Mouse (Mus musculus): Measurements from ENCODE around the gene Apoa2.
A peak's percentile ranks its signal among the peaks of the same experiment; 100 is the strongest.

The Apoa2 gene

DNA sequence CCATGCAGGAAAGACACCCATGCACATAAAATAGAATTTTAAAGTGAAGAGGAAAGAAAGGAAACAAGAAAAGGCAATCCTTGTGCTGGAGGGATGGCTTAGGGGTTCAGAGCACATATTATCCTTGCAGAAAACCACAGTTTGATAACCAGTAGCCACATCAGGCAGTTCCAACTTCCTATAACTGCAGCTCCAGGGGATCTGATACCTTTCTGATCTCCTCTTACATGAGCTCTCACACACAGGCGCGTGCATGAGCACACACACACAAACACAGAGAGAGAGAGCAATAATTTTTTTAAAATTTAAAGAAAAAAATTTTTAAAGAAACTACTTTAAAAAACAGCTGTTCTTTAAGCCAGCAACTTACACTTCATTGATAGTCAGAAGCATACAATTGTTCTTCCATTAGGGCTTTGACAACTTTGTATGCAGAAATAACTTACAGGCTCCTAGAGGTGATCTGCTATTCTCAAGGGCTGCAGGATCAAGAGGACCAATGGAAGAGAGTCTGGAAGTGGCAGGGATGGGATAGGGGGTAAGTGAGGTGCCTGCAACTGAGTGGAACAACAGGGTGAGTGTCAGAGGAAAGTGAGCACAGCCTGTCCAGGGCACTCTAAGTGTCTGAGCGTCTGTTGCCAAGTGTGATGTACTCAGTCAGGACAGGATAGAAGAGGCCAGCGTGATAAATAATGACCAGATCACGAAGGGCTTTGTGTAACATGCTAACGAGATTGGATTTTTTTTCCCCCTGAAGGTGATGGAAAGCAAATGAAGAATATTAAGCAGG, 19.0 kb upstream of the Apoa2 start:
- DNase-seq (ENCODE audit: low spot score in 2 of 2) = no peak

GRCm38 (mm10) chr1:171209409-171209808, 15.4 kb upstream of the Apoa2 start:
- DNase-seq (ENCODE audit: low spot score in 2 of 2) = no peak

- no peak for DNase-seq (ENCODE audit: low spot score in 2 of 2)
These were observed 12.0 kb upstream of the Apoa2 start for GRCm38 (mm10) chr1:171212854-171213253.

DNA sequence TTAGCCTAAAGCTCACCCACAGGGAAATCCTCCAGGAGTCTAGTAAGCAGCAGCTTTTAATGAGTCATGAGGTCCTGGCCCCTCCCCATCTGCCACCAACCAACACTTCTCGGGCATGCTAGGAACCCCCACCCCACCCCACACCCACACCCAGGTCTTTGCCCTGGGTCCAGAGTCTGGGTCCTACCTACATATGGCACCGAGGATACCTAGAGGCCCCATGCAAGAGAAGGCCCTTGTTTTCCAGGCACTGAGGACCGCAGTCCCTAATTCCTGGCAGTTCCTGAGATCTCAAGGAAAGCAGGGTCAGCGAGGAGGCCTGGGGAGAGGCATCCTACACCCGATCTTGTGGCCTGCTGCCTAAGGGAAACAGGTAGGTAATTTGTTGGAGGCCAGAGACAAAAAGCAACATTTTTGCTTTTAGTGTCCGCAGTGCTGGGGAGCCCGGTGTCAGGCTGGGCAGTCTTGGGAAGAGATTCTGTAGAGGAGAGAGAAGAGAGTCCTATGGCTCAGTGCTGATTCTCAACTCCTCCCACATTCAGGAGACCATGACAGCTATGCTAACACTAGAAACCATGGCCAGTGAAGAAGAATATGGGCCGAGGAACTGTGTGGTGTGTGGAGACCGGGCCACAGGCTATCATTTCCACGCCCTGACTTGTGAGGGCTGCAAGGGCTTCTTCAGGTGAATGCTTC, 10.9 kb upstream of the Apoa2 start, which contains the start of gene Nr1i3:
Gene Nr1i3, plus strand, starts transcription at position 170 of the 696 bp plus-strand sequence.
- DNase-seq (ENCODE audit: low spot score in 2 of 2) = no peak

- no peak for DNase-seq (ENCODE audit: low spot score in 2 of 2)
These were observed 8.5 kb upstream of the Apoa2 start for GRCm38 (mm10) chr1:171216241-171216955.

DNA sequence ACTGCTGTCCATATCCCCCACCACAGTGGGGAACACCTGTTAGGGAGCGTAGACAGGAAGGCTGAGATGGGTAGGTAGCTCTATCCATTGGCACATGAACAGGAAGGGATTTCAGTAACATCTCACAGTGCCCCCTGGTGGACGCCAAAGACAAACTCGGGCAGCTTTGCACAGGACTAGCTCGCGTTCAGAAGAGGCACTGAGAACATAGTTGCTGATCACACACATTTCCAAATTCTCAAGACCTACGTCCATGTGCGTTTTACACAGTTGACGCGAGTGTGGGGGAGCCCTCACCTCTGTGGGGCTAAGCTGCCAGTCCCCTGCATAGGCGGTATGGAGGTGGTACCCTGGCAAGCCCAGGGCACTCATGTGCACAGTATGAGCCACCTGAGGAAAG, 4.0 kb upstream of the Apoa2 start:
- DNase-seq (ENCODE audit: low spot score in 2 of 2) = peak; percentile 82 to 91

DNA sequence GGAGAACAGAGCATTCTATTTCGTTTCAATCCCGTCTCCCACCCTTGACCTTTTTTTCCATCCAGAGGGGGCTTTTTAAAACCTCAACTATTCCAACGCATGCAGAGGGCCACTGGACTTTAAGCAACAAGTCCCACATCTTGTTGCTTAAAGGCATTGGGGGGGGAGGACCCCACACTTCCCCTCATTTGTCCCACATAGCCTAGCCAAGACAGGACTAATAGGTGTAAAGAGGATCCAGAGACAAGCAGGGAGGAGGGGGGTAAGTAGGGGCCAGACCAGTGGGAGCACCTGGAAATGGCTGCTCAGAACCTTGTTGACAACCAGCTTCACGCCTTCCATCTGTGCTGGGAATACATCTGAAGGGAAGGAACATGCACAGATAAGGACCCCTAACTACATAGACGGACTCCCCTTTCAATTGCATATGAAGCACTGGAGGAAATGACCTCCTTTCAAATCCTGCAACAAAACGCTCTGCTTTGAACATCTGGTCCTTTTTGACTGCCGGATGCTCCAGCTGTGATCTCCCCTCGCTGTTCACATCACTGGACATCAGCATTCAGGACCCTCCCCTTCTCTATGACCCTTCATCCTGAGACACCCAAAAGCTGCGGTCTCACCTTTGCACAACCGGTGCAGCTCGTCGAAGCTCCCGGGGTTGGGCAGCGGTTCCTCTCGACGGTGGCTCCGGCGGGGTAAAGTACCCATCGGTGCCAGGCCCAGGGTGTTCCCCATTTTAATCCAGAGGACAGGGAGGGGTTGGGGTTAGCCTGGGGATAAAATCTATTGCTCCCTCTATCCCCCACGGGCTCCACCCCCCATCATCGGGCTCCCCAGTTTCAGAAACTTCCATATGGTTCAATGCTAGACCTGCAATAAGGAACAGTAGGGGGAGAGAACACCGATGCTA, 3.3 kb upstream of the Apoa2 start:
- DNase-seq (ENCODE audit: low spot score in 2 of 2) = peak; percentile 26 to 29

DNA sequence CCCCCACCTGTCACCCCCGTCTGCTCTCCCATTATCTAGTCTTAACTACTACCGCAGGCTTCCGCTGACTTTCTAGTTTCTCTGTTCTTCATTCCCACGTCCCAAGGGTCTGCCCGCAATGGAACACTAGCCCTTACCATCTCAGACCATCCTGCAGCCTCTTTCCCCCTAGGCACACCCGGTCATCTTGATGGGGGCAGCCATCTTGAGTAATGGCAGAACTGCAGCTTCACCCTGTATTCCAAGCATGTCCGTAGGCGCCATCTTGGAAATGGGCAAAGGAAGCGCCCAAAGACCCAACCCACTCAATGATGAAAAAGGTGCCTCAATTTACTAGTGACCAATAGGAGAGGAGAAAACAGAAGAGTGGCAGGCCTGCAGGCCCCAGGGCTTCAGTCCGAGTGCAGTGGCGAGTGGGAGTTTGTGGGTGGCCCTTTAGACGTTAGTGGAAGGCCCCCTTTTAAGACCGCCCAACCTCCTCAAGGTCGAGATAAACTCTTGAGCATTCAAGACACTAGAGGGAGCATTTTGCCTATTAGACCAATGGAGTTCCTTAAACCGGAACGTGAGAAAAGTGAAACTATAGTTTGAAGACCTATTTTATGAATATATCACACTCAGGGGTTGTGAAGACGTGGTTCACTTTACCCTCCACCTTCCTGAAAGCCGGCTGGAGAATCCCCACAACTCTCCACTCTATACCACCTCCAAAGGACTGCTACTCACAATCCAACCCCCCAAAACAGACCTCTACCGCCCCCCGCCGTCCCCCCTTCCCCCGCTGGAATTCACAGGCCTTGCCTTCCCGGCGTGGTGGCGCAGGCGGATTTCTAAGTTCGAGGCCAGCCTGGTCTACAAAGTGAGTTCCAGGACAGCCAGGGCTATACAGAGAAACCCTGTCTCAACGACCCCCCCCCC, 2.4 kb upstream of the Apoa2 start, which contains the start of gene Tomm40l:
Gene Tomm40l, minus strand, starts transcription at position 277 of the 918 bp plus-strand sequence.
- DNase-seq (ENCODE audit: low spot score in 2 of 2) = peak; percentile 77 to 90

DNA sequence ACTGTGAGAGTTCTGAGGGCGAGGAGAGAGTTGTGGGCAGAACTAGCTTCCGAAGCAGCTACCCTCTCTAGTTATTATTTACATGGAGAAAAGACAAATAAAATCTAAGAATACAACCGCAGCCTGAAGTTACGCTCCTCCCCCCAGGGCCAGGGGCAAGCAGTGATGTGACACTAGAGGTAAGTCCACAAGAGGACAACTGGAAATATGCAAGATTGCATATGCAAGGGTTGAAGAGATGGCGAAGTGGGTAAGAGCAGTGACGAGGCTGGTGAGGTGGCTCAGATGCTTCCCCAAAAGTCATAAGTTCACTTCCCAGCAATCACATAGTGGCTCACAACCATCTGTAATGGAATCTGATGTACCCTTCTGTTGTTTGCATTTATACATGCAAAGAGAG, 1.7 kb upstream of the Apoa2 start:
- no peak for DNase-seq (ENCODE audit: low spot score in 2 of 2)

DNA sequence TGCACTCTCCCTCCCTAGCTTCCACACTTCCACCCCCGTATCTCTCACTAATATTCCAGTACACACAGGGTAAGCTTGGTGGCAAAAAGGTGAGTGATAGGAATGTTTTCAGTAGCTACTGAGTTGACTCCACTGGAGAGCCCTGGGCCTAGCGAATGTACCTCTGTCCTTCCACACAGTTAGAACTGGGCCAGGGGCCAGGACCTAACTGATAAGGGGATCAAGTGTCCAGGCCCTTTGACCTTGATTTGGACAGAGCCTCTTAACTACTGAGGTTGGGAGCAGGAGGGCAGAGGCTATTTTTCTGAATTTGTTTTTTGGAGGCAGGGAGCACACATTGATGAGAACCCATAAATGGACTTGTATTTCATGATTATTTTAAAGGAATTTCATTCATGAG, 1.1 kb upstream of the Apoa2 start:
- no peak for DNase-seq (ENCODE audit: low spot score in 2 of 2)

- no peak for DNase-seq (ENCODE audit: low spot score in 2 of 2)
These were observed 1.9 kb downstream of the Apoa2 start for GRCm38 (mm10) chr1:171226780-171227179.

DNA sequence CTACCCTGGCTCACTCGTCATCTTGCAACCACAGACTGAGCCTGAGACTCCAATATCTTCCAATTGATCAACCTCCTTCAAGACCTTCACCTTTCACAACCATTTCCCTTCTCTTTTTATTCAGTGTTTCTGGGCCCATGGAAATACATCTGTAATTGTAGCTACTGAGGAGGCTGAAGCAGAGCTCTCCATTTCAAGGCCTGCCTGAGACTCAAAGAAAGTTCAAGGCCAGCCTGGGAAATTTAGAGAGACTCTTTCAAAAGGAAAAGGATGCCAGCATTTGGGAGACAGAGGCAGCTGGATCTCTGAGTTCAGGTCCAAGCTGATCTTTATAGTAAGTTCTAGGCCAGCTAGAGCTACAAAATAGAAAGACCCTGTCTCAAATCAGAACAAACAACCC, 3.0 kb downstream of the Apoa2 start:
- no peak for DNase-seq (ENCODE audit: low spot score in 2 of 2)

DNA sequence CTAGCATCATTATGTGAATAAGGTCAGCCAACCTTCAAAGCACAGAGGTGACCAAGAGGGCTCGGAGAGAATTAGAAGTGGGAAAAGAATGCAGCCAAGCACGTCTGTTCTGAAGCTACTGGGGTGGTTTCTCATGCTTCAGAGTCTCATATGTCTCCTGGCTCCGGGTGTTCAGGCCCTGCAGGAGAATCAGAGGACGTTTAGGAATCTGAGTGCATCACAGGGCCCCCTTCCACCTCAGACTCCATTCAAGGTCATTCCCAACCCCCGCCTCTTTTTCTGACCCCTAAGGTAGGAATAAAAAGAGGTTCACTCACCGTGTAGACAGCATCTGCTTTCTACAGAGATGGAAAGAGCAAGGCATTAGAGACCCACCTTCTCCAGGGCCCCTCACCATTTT, 4.9 kb downstream of the Apoa2 start:
- no peak for DNase-seq (ENCODE audit: low spot score in 2 of 2)

DNA sequence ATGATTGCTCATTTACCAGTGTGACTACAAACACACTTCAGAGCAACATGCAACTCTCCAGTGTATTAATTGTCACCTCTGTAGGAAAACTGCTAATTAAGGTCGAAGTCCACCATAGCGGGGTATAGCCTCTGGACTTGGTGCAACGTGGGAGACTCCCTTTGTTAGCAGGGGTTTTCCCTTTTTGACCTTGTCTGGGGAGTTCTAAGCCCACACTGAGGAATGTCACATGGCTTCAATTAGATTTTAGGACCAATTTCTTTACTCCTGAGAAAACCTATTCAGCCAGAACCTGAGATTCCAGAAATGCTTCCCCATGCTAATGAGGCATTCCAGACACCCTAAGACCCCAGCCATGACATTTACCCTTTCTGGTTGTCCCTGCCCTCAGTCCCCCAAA, 5.4 kb downstream of the Apoa2 start:
- no peak for DNase-seq (ENCODE audit: low spot score in 2 of 2)

GRCm38 (mm10) chr1:171231844-171232243, 7.0 kb downstream of the Apoa2 start:
- no peak for DNase-seq (ENCODE audit: low spot score in 2 of 2)

GRCm38 (mm10) chr1:171232348-171232747, 7.5 kb downstream of the Apoa2 start:
- no peak for DNase-seq (ENCODE audit: low spot score in 2 of 2)

DNA sequence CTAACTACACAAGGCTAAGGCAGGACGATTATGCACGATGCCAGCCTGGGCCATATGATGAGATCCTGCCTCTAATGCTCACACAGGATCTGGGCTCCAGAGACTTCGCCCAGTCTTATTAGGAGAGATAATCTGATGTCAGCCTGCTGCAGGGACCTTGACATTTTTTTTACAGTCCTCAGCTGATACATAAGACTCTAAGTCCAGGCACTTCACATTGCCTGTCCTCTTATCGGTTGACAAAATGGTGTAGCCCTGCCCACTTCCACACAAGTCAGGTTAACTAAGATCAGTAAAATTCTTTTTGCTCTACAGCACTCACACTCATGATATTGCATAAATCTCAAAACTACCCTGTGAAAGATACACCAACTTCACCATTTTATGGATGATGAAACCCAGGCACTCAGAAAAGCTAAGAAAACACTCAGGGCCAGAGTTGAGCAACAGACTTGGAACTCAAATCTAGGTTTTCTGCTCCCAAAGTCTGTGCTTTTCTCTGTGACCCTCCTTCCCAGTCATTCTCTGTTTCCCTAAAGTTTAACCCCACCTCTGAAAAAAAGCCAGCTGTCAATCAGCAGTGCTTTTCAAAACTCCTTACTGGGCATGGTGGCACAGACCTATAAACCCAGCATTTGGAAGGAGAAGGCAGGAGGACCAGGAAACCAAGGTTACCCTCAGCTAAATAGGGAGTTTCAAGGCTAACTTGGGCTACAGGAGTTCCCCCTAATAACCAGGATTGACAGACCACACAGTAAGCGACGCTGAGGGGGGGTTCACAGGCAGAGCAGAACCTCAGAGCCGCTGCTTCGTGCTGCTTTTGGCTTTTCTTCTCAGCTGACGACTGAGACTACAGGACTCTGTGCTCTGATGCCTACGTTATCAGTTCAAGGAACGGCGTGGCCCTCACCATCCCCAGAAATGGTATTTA, 8.2 kb downstream of the Apoa2 start:
- DNase-seq (ENCODE audit: low spot score in 2 of 2) = no peak

GRCm38 (mm10) chr1:171234126-171234525, 9.3 kb downstream of the Apoa2 start, which contains the start of gene Fcer1g:
TSS of gene Fcer1g (minus strand) at chr1:171234365.
- DNase-seq (ENCODE audit: low spot score in 2 of 2) = no peak

DNA sequence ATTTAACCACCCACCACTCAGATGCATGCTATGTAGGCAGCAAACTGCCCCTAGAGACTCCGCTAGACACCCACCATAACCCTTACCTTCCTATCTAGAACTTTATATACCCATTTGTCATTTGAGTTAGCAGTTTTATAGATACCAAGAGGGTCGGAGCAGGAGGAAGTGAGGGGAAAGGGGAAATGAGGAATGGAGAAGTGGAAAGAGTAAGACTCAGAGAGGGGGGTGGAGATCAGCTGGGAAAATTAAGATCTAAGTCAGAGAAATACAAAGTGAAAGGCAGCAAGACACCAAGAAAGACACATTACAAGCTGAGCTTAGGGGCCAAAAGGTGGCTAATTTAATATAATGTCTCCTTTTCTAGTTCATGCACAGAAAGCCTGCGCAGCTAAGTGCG, 9.7 kb downstream of the Apoa2 start:
- DNase-seq (ENCODE audit: low spot score in 2 of 2) = no peak
